Mouse (Mus musculus) ES-Bruce4 (cell line): ENCODE measurements at regions not wholly inside any gene's neighbourhood (a gene's known extent, or its start where the extent isn't known, plus 50 kb on each side); places are given as distances from the start of the nearest gene placed in this dataset.

ENCODE experiments used
- H3K27ac ChIP-seq: 2 replicates; pipeline ENCODE4 v1.5.1; 2012; ENCODE audit warnings: low read length, inconsistent platforms; ENCODE audit not compliant: insufficient read depth
- H3K27me3 ChIP-seq: 2 replicates; pipeline ENCODE4 v1.6.1; 2012; ENCODE audit warnings: mild to moderate bottlenecking, low read length, inconsistent platforms; ENCODE audit not compliant: control insufficient read depth, poor library complexity, insufficient read depth, severe bottlenecking
- H3K36me3 ChIP-seq: 2 replicates; pipeline ENCODE4 v1.6.1; 2012; ENCODE audit warnings: inconsistent platforms, mild to moderate bottlenecking, low read length, moderate library complexity; ENCODE audit not compliant: control insufficient read depth, poor library complexity, insufficient read depth, severe bottlenecking
- H3K4me1 ChIP-seq: one replicate; pipeline ENCODE4 v1.8.1; 2011; ENCODE audit warnings: low read length; ENCODE audit not compliant: control insufficient read depth, insufficient read depth
- H3K4me3 ChIP-seq: 2 replicates; pipeline ENCODE4 v1.5.1; 2011; ENCODE audit warnings: low read depth, mild to moderate bottlenecking, low read length
- H3K9ac ChIP-seq: 2 replicates; pipeline ENCODE4 v1.6.1; 2012; ENCODE audit warnings: low read depth, mild to moderate bottlenecking, inconsistent platforms; ENCODE audit not compliant: poor library complexity, severe bottlenecking
- H3K9me3 ChIP-seq: replicated peaks from 2 replicates; pipeline ENCODE4 v1.6.1; 2012; ENCODE audit warnings: mild to moderate bottlenecking, low read length, inconsistent platforms; ENCODE audit not compliant: control insufficient read depth, poor library complexity, insufficient read depth, severe bottlenecking
- CTCF ChIP-seq: IDR thresholded peaks from one replicate; pipeline ENCODE4 v1.8.1; 2011; ENCODE audit warnings: low read depth, low read length
- EP300 ChIP-seq: IDR thresholded peaks from 2 replicates; pipeline ENCODE4 v1.6.1; 2011; ENCODE audit warnings: low read depth, low read length; ENCODE audit not compliant: insufficient read depth
- POLR2A ChIP-seq: IDR thresholded peaks from one replicate; pipeline ENCODE4 v1.8.1; 2011; ENCODE audit warnings: low read length; ENCODE audit not compliant: insufficient read depth

- Histone ChIP-seq H3K9me3 (no peaks in the 10 kb centered on the region), H3K36me3 (no peaks in the 10 kb centered on the region), H3K4me1 (no peaks in the 10 kb centered on the region), H3K9ac (no peak overlapping the region), H3K4me3 (no peak overlapping the region), H3K27me3 (no peaks in the 10 kb centered on the region), H3K27ac (no peak overlapping the region)
- TF ChIP-seq EP300 (no peak), CTCF (no peak), POLR2A (no peak)
These were observed 224.3 kb upstream of the Sel1l start for GRCm38 (mm10) chr12:92073209-92073608.

GRCm38 (mm10) chr12:92062731-92063130 is 213.8 kb upstream of the Sel1l start:
- Histone ChIP-seq H3K4me1 (no peaks in the 10 kb centered on the region), H3K27me3 (no peaks in the 10 kb centered on the region; the same call in 1 of the 2 replicates), H3K9ac (no peak overlapping the region), H3K4me3 (no peak overlapping the region), H3K9me3 (no peaks in the 10 kb centered on the region), H3K27ac (no peak overlapping the region), H3K36me3 (no peaks in the 10 kb centered on the region)
- no peak for TF ChIP-seq CTCF
- no peak for TF ChIP-seq EP300
- no peak for TF ChIP-seq POLR2A

GRCm38 (mm10) chr12:92040481-92040880 is 191.5 kb upstream of the Sel1l start:
- no peaks in the 10 kb centered on the region for H3K36me3 ChIP-seq
- H3K9ac ChIP-seq, result no peak overlapping the region
- no peak overlapping the region for H3K27ac ChIP-seq
- H3K4me1 ChIP-seq, result no peaks in the 10 kb centered on the region
- no peak for TF ChIP-seq CTCF
- no peak for TF ChIP-seq EP300
- H3K27me3 ChIP-seq, result no peaks in the 10 kb centered on the region
- H3K9me3 ChIP-seq, result no peaks in the 10 kb centered on the region
- no peak overlapping the region for H3K4me3 ChIP-seq

- H3K27ac ChIP-seq, result no peak overlapping the region
- H3K9me3 ChIP-seq, result no peaks in the 10 kb centered on the region
- TF ChIP-seq POLR2A, result no peak
- TF ChIP-seq CTCF, result no peak
- no peak for TF ChIP-seq EP300
- no peaks in the 10 kb centered on the region for H3K36me3 ChIP-seq
- no peaks in the 10 kb centered on the region for H3K4me1 ChIP-seq
- no peak overlapping the region for H3K4me3 ChIP-seq
- no peak overlapping the region for H3K9ac ChIP-seq
- H3K27me3 ChIP-seq, result no peaks in the 10 kb centered on the region
These were observed 180.2 kb upstream of the Sel1l start for GRCm38 (mm10) chr12:92029192-92029591.

GRCm38 (mm10) chr12:92028354-92028753 is 179.4 kb upstream of the Sel1l start:
- H3K9me3 ChIP-seq, result no peaks in the 10 kb centered on the region
- TF ChIP-seq EP300, result no peak
- no peak for TF ChIP-seq CTCF
- no peak for TF ChIP-seq POLR2A
- no peak overlapping the region for H3K27ac ChIP-seq
- H3K36me3 ChIP-seq, result no peaks in the 10 kb centered on the region
- no peaks in the 10 kb centered on the region for H3K4me1 ChIP-seq
- no peak overlapping the region for H3K4me3 ChIP-seq
- no peak overlapping the region for H3K9ac ChIP-seq
- H3K27me3 ChIP-seq, result no peaks in the 10 kb centered on the region

- Histone ChIP-seq H3K9ac (no peak overlapping the region), H3K27ac (no peak overlapping the region), H3K36me3 (no peaks in the 10 kb centered on the region), H3K9me3 (no peaks in the 10 kb centered on the region), H3K27me3 (no peaks in the 10 kb centered on the region), H3K4me3 (no peak overlapping the region), H3K4me1 (no peaks in the 10 kb centered on the region)
- TF ChIP-seq POLR2A, result no peak
These were observed 175.7 kb upstream of the Sel1l start for GRCm38 (mm10) chr12:92024461-92025218.
